Mouse (Mus musculus) adrenal gland, adult 2 months (tissue): ENCODE measurements around the gene Gm20388. TPM values are rescaled to one million over a fixed set of nuclear protein-coding genes. Genes with fewer than 3 reads are reported as not detected.

Experiments
- DNase-seq: peaks from one replicate; pipeline ENCODE4 v3.0.0; 2021
- polyA plus RNA-seq: library from polyadenylated mRNA; depleted of rRNA; stranded (reverse); fragments of >200 nt; gene quantifications from 2 replicates; pipeline ENCODE4 v1.2.3, GENCODE M21; 2012
- total RNA-seq, 2 experiments: library from RNA; stranded (reverse); gene quantifications; 2 replicates each; pipeline ENCODE4 v1.2.3; 2021

Gene Gm20388
- total and polyA plus RNA-seq, 3 experiments: 5.9 to 50.1 (median 9.9) TPM

DNA sequence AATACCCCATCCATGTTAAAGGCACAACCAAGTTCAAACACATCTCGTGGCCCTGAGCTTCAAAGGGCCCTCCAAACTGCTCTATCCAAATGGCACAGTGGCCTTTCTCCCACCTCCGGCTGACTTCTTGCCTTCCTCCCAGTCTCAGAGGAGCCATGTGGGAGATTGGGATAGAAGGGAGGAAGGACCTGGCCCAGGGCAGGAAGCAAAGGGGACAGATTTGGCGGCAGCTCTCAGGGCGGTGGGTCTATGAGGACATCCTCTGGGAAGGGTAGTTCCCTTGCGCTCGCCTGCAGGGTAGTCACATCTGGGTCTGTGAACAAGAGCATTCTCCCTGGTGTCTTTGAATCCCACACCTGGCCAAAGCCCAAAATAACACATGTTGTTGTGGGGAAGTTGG lies 2786.9 kb downstream of the Gm20388 start:
- no peak for DNase-seq

DNA sequence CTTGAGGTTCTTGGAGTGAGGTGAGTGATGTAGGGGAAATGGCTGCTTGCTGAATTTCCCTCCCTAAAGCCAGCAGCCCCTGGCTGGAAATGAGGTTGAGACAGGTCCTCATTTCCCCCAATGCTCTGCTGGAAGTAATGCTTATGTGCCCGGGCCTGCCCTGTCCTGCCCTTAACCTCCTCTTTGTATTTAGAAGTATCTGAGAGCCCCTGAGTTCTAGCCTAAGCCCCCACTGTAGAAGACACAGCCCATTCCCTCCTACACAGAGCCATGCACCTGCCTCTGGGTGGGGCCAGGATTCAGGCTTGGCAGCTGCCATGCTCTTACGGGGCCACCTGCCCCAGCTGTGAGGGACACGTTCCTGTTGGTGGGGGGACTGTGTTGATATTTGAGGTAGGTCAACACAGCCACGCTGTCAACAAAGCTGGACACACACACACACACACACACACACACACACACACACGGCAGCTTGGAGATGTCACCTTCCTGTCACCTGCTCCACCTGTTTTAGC lies 2787.7 kb downstream of the Gm20388 start:
- no peak for DNase-seq

GRCm38 (mm10) chr8:122699005-122699492 lies 2788.4 kb downstream of the Gm20388 start, which contains the start of gene Cbfa2t3:
TSS of gene Cbfa2t3 (minus strand) at chr8:122699109.
- DNase-seq: peak; percentile 31

DNA sequence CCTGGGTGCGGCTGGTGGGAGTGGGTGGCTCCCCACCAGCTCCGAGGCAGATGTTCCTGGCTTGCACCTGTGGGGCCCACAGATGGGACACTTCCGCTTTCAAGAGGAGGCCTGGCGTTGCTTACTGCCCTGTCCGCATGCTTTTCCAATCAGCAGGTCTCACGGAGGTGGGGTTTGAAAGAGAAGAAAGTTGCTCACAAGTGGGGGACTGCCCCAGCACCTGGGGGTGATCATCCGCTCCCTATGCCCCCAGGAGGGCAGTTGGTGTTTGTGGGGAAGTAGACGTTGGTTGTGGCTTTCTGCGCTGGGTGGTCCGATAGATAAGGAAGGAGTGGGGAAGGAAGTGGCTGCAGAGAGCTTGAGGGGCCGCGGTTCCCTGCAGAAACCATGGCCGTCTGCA lies 2790.0 kb downstream of the Gm20388 start:
- no peak for DNase-seq

GRCm38 (mm10) chr8:122701441-122702185 lies 2791.0 kb downstream of the Gm20388 start:
- no peak for DNase-seq

- DNase-seq: no peak
Observed at GRCm38 (mm10) chr8:122702301-122702941, 2791.8 kb downstream of the Gm20388 start.

- no peak for DNase-seq
Observed at GRCm38 (mm10) chr8:122702957-122703356, 2792.3 kb downstream of the Gm20388 start.

DNA sequence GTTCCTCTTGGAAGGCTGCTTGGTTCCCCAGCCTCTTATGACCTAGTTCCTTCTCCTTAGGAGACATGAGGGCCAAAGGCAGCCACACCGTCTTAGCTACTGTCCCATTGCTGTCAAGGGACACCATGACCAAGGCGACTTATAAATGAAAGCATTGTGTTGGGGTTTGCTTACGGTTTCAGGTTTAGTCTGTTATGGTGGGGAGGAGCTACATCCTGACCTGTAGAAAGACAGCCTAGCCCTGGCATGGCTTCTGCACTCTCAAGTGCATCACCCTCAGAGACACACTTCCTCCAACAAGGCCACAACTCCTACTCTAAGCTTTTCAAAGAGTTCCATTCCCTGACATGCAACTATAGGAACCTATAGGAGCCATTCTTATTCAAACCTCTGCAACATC lies 2794.0 kb downstream of the Gm20388 start:
- no peak for DNase-seq

GRCm38 (mm10) chr8:122705901-122706561 lies 2795.4 kb downstream of the Gm20388 start:
- no peak for DNase-seq

- no peak for DNase-seq
Observed at GRCm38 (mm10) chr8:122707184-122707583, 2796.5 kb downstream of the Gm20388 start.

DNA sequence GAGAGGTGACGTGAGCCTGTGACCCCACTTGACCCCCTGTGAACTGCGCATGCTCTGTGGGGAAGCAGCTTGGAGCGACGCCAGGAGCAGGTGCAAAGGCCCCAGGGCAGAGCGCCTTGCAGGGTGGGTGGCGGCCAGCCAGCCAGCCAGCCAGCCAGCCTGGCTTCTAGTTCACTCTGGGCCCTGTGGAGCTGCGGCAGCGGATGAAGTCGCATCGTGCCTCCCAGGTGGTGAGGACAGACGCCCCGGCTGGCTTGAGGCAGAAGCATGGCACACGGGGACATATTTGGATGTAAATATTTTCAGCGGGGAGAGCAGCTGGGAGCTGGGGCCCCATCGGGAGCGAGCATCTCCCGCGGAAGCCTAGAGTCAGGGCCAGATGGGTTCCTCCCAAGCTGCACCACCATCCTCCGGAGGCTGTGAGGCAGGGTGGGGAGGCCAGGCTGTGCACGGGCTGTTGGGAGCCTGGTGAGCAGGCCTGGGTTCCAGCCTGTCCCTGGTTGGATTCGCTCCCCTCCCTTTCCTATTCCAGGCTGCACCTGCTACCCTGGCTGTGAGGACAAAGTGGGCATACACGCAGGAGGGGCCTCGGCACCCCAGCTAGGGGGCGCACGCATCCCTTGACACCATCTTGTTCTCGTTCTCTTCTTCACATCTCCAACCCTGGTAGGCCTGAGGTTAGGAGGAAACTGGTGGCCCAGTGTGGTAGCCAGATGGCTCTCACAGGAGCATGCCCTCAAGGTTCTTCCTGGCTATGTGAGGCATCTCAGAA lies 2798.9 kb downstream of the Gm20388 start:
- DNase-seq: no peak

DNA sequence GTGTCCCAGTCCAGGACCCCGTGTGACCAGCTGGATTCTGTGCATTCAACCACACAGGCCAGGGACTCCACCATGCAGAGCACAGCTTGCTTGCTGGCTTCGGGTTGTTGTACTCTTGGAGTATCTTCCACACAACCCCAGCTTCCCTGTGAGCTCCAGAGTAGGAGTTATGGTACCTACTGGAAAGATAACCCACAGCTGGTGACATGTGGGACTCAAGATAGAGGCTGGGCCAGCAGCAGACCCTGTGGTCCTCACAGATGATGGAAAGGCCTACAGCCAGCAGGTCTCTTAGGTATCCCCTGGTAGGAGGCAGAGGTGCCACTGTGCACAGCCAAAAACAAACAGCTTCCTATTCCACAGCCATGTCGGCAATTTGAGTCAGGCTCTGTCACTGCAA lies 2800.8 kb downstream of the Gm20388 start:
- DNase-seq: no peak

DNA sequence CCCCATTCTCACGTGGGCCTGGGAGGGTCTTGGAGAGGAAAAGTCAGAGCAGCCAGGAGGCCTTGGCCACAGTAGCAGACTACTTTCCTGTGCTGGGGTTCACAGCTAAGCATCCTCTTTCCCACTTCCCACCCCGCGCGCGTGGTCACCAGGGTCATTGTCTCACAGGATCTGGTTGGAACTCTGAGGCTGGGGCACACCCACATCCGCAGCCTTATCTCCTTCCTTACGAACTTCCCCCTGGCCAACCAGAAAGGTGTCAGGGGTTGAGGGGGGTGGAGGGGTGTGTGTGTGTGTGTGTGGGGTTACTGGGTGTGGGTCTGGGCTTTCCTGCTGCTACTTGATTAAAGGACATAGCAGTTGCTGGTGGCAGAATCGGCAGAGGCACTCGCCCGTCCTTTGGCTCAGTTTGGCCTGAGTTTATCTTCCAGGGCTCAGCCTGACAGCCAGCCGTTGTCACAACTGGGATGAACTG lies 2801.3 kb downstream of the Gm20388 start:
- peak; percentile 74 for DNase-seq

GRCm38 (mm10) chr8:122712411-122713156 lies 2801.9 kb downstream of the Gm20388 start:
- no peak for DNase-seq

- no peak for DNase-seq
Observed at GRCm38 (mm10) chr8:122713157-122713518, 2802.5 kb downstream of the Gm20388 start.

- no peak for DNase-seq
Observed at GRCm38 (mm10) chr8:122716566-122716965, 2805.9 kb downstream of the Gm20388 start.

DNA sequence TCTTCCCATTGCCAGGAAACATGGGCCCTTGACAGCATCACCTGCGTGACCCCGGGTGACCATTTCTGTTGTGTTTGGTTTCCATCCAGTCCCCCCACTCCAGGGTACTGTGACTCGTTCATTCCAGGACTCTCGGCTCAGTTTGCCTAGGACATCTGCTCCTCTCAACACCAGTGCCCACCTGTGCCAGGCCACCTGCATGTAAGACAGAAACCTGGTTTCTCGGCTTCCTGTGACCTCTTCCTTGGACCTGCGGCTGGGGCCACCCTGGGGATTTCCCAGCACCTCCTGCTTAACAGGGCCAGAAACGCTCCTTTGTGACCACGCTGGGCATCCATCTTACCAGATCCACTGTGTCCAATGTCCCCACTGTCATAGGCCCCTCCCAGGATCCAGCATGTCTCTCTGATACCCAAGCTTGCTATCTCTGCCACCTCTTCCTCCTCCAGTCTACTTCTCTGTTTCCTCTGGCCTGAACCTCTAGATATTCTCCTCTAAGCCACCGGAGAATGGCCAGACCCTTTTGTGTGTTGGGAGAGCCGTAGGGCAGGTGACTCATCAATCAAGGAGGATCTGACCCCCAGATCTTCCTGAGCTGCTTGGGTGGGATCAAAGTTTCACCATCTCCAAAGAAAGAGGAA lies 2807.3 kb downstream of the Gm20388 start:
- DNase-seq: no peak

DNA sequence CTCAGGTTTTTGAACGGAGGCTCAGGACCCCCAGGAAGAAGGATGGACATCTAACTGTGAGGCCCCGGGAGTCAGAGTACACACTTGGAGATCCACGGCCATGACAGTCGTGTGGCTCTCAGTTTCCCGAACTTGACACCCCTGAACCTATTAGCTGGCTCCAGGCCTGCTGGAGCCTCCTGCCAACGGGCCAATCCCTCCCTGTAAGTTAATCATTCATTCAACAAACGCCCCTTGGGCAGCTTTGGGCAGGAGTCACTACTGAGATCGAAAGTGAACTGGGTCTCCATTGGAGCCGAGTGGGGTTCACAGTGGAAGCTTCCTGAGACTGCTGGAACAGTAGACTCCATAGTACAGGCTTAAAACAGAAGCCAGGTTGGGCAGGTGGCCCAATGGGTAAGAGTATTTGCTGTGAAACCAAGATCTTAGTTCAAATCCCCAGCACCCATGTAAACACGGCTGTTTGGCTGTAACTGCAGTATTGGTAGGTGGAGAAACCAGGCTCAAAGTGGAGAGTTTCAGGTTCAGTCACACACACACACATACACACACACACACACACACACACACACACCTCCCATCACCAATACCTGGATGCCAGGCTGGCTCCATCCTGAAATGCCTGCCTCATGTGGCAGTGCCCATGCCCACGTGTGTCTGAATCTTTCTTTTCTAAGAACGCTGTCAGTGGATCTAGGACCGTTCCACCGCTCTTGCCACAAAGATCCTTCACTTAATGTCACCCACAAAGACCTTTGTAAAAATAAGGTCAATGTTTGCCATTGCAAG lies 2808.3 kb downstream of the Gm20388 start:
- DNase-seq: no peak

DNA sequence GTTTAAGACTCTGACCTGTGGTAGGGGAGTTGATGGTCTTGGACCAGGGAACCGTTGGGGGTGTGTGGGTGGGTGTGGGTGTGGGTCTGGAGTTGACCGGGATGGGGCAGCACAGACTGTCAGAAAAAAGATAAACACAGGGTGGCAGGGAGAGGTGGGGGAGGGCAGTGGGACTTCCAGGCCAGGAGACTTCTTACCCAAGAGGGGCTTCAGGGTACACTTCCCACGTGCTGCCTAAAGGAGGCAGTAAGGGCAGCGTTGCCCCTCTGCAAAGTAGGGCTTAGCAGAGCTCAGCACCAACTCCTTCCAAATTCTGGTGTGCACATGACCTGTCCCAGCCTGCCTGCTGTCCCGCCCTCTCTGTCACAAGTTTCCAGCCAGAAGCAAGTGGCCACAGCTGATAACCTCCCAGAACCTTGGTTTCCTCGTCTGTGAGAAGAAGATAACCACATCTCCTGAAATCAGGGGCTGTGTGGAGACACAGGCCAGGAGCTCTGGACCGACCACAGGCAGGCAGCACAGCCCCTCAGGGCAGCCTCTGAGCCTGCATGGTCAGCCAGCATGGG lies 2808.9 kb downstream of the Gm20388 start:
- peak; percentile 50 for DNase-seq
